Mouse (Mus musculus): ENCODE measurements around the gene Gba. TPM values are rescaled to one million over a fixed set of nuclear protein-coding genes. Genes with fewer than 3 reads are reported as not detected.
A peak's percentile ranks its signal among the peaks of the same experiment; 100 is the strongest.

Gene Gba
- total RNA-seq, 2 experiments from 2014 or later = 61.5 to 64.9 TPM

DNA sequence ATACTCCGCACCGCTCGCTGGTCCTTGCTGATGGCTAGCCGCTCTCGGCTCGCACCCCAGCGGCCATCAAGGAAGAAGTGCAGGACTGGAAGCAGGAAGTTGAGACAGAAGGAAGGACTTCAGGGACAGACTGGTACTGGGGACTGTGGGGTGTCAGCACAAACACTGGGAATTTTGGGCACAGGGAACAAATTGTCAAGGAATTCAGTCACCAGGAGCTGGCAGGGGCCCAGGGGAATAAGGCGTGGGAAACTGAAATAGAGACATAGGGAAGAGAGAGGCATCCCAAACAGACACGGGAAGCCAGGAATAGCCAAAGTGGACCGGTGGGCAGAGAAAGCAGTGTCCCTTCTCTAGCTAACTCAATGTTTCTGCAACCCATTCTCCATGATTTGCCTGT, 33.8 kb downstream of the Gba start:
- peak; percentile 64 to 78 for DNase-seq (ENCODE audit: low spot score in 2 of 2)

DNA sequence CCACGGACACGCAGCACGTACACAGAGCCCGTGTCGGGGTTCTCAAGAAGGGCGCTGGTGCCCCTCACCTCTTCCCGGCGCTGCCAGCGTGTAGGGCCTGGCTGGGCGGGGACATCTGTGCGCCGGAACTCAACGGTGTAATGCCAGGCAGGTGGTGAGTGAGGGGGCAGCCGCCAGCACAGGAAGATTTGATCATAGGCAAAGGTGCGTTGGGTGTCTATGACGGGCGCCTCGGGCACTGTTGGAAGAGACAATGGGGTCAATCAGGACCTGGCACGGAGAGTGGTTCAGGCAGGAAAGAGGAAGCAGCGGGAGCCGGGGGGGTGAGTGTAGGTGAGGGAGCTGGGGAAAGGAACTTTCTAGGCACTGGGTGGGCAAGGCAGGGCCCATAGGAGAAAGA, 35.0 kb downstream of the Gba start:
- DNase-seq (ENCODE audit: low spot score in 2 of 2) = no peak

DNA sequence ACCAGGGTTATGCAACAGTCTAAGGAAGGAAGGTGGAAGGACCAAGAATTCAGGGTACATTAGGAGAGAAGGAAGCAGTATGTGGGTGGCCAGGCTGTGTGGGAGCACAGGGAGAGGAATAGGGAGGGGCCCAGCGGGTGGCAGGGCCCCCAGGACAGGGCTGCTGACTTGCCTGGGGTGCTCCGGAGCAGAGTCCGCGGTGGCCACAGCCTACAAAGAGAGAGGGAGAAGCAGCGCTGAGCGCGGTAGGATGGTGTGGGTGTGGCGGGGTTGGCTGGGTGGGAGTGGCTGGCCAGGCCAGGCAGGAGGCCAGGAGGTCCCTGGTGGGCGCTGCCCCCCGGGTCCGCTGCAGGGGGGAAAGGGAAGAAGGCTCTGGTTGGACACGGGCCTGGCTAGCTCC, 35.8 kb downstream of the Gba start:
- DNase-seq (ENCODE audit: low spot score in 2 of 2) = no peak

DNA sequence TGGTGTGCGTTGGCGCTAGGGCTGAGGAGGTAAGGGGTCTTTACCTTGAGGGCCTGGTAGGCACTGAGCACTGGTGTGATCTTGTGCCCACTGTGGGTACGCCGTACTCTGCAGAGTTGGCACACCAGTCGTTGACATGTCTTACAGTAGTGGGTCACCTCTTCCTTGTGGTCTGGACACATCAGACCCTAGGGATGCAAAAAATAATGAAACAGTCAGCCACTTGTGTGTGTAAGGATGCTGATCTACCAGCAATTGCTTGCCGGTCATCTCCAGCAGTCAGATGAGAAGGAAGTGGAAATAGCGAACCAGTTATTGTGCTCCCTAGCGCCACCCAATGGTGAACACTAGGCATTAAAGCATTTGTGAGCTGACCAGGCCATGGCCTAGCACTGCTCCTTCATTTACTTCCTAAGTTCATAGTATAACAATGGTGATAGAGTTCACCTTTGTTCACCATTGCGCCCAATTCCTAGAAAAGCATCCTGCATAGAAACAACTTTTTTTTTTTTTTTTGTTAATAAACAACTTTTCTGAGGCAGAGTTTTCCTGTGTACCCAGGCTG, 39.7 kb downstream of the Gba start:
- DNase-seq (ENCODE audit: low spot score in 2 of 2) = peak in 1 of 2 experiments; percentile 70

DNA sequence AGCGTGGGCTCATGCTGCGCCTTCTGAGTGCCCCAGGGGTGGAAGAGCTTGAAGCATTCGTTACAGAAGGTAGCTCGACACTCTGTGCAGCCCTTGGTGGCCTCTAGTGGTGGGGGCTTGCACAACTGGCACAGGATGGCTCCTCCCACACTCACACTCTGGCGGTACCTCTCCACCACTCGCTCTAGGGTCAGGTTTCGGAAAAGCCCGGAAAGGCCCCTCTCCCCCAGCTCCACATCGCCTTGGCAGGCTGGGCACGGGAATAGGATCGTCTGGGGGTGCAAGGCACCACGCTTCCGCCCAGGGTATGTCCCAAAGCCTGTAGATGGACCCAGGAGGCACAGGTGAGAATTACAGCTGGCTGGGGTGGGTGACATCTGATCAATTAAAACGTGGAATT, 40.9 kb downstream of the Gba start:
- DNase-seq (ENCODE audit: low spot score in 2 of 2) = no peak

DNA sequence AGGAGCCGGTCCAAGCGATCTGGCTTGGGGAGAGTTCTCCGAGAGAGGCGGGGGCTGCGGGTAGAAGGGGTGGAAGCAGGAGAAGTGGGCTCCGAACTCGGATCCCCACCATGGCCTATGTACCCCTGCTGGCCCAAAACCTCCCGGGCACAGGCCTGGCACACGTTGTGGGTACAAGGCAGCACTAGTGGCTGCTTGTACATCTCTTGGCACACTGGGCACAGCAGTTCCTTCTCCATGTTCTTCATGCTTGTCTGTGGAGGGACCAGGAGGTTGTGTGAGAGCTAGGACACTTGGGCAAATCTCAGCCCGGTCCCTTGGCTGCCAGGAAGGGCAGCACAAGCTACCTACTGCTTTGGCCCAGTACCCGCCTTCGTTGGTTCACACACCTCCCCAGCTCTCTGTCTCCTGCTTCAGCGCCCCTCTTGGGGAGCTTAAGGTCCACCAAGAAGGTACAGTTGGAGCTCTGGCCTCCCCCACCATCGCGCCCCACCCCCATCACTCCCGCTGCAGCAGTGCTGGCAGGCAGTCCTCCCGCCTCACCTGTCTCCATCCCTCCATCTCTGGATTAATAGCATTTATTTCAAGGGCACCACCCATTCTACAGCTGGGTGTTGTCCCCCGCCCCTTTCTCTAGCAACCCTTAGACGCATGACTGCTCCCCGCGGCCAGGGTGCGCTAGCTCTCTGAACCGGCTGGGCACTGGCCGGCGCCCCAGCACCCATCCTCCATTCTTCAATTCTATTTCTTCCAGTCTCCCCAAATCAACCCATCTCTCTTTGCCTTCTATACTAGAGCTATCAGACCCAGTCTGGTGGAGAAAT, 41.6 kb downstream of the Gba start:
- peak in 1 of 2 experiments; percentile 52 for DNase-seq (ENCODE audit: low spot score in 2 of 2)

DNA sequence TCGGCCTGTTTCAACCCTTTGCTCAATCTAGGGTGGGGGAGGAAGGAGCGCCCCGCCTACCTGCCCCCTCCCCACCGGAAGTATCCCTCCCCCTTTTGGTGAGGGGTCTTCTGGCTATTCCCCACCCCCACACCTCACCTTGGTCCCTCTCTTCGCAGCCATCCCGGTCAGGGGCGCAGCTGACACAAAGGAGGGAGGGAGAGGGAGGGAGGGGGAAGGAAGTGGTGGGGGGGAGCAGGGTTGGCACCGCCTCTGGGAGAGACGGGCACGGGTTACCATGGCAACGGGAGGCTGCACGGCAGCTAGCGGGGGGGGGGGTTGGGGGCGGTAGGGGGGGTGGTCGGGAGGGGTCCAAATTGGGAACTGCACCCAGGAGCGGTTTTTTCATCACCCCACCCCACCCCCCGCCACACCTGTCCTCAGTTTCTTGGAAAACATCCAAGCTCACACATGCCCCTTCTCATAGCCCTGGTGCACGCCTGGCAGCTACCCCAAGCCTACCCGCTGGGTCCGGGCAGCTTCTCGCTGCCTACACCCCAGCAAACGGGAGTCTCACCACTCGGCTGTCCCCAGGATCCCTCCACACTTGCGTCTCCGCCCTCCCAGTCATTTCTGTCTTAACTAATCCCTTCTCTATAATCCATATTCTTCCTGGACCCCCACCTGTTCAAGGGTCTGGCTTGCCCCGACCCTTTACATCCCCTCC, 42.4 kb downstream of the Gba start:
- DNase-seq (ENCODE audit: low spot score in 2 of 2) = peak; percentile 66 to 73

DNA sequence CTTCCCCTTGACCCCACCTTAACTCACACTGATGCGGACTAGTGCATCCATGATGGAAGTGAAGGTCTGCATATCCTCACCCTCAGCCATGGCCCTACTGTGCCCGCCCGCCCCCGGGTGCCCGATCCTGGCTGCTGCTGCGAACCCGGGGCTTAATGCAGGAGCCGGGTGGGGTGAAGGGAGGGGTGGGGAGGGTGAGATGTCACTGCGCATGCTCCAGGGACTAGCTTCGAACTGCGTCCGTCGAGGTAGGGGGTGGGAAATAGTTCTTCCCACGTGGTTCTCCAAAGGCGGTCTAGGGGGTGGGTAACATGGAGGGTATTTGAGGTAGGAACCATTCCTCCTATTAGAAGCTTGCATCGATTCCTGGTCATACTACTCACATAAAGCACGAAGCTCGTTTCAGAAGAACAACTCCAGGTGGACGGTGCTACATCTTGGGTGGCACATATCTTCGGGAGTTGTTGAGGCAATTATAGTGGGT, 43.0 kb downstream of the Gba start, which contains the start of gene Krtcap2:
Krtcap2 (plus strand) TSS at position 279 of the 484 bp plus-strand sequence.
- peak; percentile 63 to 74 for DNase-seq (ENCODE audit: low spot score in 2 of 2)

DNA sequence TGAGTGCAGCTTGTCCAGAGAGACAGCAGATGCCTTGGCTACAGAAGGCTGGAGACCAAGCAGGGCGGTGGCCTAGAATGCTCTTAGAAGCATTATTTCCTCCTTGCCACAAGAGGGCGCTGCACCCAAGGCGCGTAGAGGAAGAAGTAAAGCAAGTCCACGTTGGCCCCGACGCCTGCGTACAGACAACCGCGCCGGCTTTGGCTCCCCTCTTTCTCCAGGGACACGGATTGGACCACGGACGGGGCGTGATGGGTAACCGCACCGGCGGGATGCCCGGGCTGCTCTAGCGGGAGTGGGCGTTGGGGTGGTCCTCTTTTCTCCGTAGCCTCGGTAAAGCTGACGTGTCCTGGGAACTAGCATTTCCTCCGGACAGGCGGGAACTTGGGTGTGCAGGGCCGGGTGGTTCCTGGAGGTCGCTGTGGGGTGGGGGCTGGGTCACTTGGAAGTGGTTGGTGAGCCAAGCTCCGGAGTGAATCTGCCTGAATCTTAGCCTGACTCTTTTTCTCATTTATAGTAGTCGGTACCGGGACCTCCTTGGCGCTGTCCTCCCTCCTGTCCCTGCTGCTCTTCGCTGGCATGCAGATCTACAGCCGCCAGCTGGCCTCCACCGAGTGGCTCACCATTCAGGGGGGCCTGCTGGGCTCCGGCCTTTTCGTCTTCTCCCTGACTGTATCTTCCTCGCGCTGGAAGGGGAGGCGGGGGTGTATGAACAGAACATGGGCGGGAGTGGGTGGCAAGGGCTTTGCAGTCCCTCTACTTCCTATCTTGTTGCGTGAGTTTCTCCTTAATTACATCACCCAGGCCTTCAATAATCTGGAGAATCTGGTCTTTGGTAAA, 43.8 kb downstream of the Gba start, which contains the start of gene Trim46:
Trim46 (minus strand) TSS at position 49 of the 840 bp plus-strand sequence.
- DNase-seq (ENCODE audit: low spot score in 2 of 2) = peak; percentile 89 to 92

DNA sequence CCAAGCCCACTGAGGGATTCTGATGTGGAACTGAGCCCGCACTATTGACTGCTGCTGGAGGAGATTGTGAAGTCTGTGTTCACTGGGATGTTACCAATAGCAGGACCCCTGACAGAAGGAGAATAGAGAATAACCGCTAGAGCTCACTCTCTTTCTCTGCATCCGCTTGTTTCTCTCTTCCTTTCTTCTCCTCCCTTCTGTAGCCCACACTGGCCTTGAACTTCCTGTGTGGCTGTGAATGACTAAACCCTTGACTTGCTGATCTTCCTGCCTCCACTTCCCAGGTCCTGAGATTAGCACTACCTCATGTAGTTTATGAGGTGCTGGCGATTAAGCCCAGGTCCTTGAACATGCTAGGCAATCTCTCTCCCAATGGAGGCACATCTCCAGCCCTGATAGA, 44.7 kb downstream of the Gba start:
- DNase-seq (ENCODE audit: low spot score in 2 of 2) = no peak

DNA sequence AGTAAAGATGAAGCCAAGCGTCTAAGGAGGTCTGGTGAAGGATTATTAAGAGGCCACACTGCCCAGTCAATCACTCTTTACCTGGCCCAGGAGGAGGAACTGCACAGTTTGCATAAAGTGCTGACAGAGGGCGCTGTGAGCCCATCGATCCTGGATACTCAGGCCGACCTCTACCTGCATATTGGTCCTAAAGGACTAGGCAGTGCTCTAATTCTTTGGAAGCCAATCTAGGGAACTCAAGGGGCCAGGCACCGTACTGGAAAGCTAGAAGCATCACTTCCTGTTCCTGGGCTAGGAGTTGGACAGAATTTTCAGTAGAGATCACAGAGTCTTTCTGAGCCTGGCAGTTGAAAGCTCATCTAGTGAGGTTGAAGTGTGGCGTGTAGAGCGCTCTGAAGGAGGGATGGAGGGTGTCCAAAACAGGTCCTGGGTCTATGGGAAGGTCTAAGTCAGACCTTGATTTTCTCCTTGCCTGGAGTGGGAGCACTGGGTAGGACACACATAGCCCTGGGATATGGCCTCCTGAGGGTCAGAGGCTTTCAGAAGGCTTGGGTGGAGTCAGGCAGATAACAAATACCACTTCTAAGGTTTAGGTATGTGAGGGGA, 47.8 kb downstream of the Gba start:
- DNase-seq (ENCODE audit: low spot score in 2 of 2) = no peak

DNA sequence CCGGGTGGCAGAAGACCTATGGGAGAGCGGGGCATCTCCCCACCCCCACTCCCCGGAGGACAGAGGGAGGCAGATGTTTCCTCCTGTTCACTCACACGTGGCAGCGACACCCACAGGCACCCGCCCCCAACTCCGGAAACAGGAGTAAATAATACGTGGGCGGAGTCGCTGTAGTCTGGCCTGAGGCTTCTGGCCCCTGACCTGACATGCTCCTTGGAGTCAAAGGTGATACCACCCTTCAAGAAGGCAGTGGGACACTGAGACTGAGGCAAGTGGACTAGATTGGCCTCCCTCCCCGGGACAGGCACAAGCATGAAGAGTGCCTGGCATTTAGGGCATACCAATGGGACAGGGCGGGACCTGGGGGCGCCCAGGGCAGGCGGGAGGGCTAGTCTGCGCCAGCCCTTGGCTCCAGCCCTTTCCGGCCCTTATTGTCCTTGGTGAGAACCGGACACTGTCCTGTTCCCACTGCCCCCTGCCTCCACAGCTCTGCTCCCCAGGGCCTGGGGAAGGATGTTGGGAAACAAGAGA, 48.7 kb downstream of the Gba start:
- DNase-seq (ENCODE audit: low spot score in 2 of 2) = no peak

DNA sequence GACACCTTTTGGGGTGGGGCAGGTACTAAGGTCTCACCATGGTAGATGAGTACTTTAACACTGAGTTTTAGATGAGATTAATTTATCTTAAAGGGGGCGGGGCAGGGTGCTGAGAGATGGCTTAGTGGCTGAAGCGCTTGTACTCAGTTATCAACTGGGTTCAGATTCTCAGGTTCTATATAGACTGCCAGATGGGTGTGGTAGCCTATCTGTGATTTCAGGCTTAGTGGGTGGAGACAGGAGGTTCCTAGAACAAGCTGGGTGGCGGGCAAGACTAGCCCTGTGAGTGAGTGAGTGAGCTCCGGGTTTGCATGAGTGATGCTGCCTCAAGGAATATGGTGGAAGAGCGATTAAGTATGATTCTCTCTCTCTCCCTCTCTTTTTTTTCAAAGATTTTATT, 52.3 kb downstream of the Gba start:
- DNase-seq (ENCODE audit: low spot score in 2 of 2) = no peak

DNA sequence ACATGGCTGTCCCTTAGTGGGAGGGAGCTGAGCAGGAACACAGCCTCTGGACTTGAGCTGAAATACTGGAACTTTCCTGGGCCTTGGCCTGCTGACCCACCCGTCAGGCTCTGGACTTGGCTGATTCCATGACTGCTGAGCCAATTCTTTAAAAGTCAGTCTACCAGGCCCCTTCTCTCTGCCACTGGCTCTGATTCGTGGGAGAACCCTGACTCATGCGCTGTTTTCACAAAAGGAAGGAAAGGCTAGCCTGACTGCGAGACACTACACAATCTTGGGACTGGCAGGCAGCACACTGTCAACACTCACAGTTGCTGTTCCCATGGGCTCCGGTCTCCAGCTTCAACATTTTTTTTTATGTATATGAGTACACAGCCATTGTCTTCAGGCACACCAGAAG, 53.4 kb downstream of the Gba start:
- DNase-seq (ENCODE audit: low spot score in 2 of 2) = no peak

Small RNA genes within 50 kb of the gene (microRNA-seq; reads per million reads assigned to microRNA genes)
- gene Mir92b = 6,610 to 10,586 reads per million in 2 experiments

Other genes starting within 250 kb of the Gba start
- gene Rusc1, start 109.6 kb upstream of the Gba start, total RNA-seq (2021) = 100 to 1,000 TPM; 186 to 198 TPM
- gene Gm43738, start 101.8 kb upstream of the Gba start, total RNA-seq (2021) = not detected
- 100 to 1,000 TPM; 110 to 111 TPM for gene Fdps, start 101.0 kb upstream of the Gba start, total RNA-seq (2021)
- gene Pklr, start 66.8 kb upstream of the Gba start, total RNA-seq (2021) = not detected
- 10 to 100 TPM; 14.4 to 21.9 TPM for gene Hcn3, start 42.7 kb upstream of the Gba start, total RNA-seq (2021)
- gene Clk2, start 38.1 kb upstream of the Gba start, total RNA-seq (2021) = 10 to 100 TPM; 40.9 to 45.0 TPM
- 10 to 100 TPM; 63.2 to 63.7 TPM for gene Scamp3, start 25.5 kb upstream of the Gba start, total RNA-seq (2021)
- gene Fam189b, start 19.8 kb upstream of the Gba start, total RNA-seq (2021) = 10 to 100 TPM; 48.1 to 58.5 TPM
- 10 to 100 TPM; 16.0 to 19.4 TPM for gene Thbs3, start 12.3 kb downstream of the Gba start, total RNA-seq (2021)
- 10 to 100 TPM; 83.2 to 97.1 TPM for gene Mtx1, start 24.2 kb downstream of the Gba start, total RNA-seq (2021)
- under 1 TPM; 0.45 to 0.63 TPM for gene Muc1, start 26.1 kb downstream of the Gba start, total RNA-seq (2021)
- gene Krtcap2, start 43.0 kb downstream of the Gba start, total RNA-seq (2021) = 10 to 100 TPM; 66.0 to 67.7 TPM
- 10 to 100 TPM; 76.1 to 77.1 TPM for gene Trim46, start 43.4 kb downstream of the Gba start, total RNA-seq (2021)
- gene Dpm3, start 56.4 kb downstream of the Gba start, total RNA-seq (2021) = 10 to 100 TPM; 56.5 to 56.6 TPM
- 10 to 100 TPM; 35.2 to 35.8 TPM for gene Slc50a1, start 67.6 kb downstream of the Gba start, total RNA-seq (2021)
- gene Efna1, start 78.2 kb downstream of the Gba start, total RNA-seq (2021) = 1 to 10 TPM; 5.9 to 8.3 TPM
- 10 to 100 TPM; 58.3 to 60.8 TPM for gene Efna3, start 120.0 kb downstream of the Gba start, total RNA-seq (2021)
- gene Efna4, start 135.1 kb downstream of the Gba start, total RNA-seq (2021) = under 1 TPM in 1 of 2 experiments, not detected in 1; 0.28 TPM
- 100 to 1,000 TPM in 1 of 2 experiments, 10 to 100 TPM in 1; 99.8 to 102 TPM for gene Adam15, start 147.1 kb downstream of the Gba start, total RNA-seq (2021)
- under 1 TPM; 0.19 to 0.42 TPM for gene Dcst2, start 159.0 kb downstream of the Gba start, total RNA-seq (2021)
- gene Dcst1, start 162.3 kb downstream of the Gba start, total RNA-seq (2021) = not detected
- gene Zbtb7b, start 191.8 kb downstream of the Gba start, total RNA-seq (2021) = 10 to 100 TPM; 13.6 to 15.5 TPM
- gene Lenep, start 199.9 kb downstream of the Gba start, total RNA-seq (2021) = 1 to 10 TPM; 3.8 to 6.4 TPM
- 10 to 100 TPM; 31.6 to 36.0 TPM for gene Flad1, start 208.9 kb downstream of the Gba start, total RNA-seq (2021)
- gene Cks1b, start 215.5 kb downstream of the Gba start, total RNA-seq (2021) = 1 to 10 TPM; 2.2 to 2.7 TPM
- 10 to 100 TPM; 15.0 to 15.6 TPM for gene Shc1, start 215.5 kb downstream of the Gba start, total RNA-seq (2021)
- 10 to 100 TPM; 57.2 to 66.1 TPM for gene Pygo2, start 227.3 kb downstream of the Gba start, total RNA-seq (2021)
- 10 to 100 TPM; 33.9 to 34.4 TPM for gene Pbxip1, start 233.8 kb downstream of the Gba start, total RNA-seq (2021)